Mouse (Mus musculus): Measurements from ENCODE around the gene Dupd1. TPM values are rescaled to one million over a fixed set of nuclear protein-coding genes. Genes with fewer than 3 reads are reported as not detected.

Gene Dupd1
- polyA plus RNA-seq, 1 experiment: 0.04 TPM

- no peak overlapping the region for H3ac ChIP-seq (ENCODE audit: control insufficient read depth, insufficient read length, low read depth)
- no peaks in the 10 kb centered on the region for H3K79me2 ChIP-seq (ENCODE audit: control insufficient read depth, insufficient read depth)
- H3K79me3 ChIP-seq (ENCODE audit: low read depth): no peaks in the 10 kb centered on the region
- no peaks in the 10 kb centered on the region for H3K36me3 ChIP-seq (ENCODE audit: control insufficient read depth, insufficient read depth)
- H3K4me3 ChIP-seq (ENCODE audit: insufficient read depth, poor library complexity, severe bottlenecking): no peak overlapping the region
- TF ChIP-seq USF1 (IDR thresholded peaks at IDR 0.05; ENCODE audit: low read depth) (no peak), CEBPB (IDR thresholded peaks at IDR 0.05; ENCODE audit: low read depth) (no peak), CTCF (IDR thresholded peaks at IDR 0.05; ENCODE audit: control insufficient read depth, insufficient read depth, insufficient read length) (no peak), FOSL1 (IDR thresholded peaks at IDR 0.05; ENCODE audit: insufficient read depth, low read length, poor library complexity, severe bottlenecking) (no peak), MAX (IDR thresholded peaks at IDR 0.05) (no peak), MYOD1 (IDR thresholded peaks at IDR 0.05; ENCODE audit: control insufficient read depth, insufficient read length, low read depth) (no peak), MYOG (IDR thresholded peaks at IDR 0.05; ENCODE audit: control insufficient read depth, extremely low read depth, insufficient read length) (no peak)
- H3K27me3 ChIP-seq (ENCODE audit: control insufficient read depth, insufficient read depth, insufficient read length): no peaks in the 10 kb centered on the region
These were observed 11.1 kb downstream of the Dupd1 start for GRCm38 (mm10) chr14:21703255-21703654.

GRCm38 (mm10) chr14:21702691-21703090 lies 11.7 kb downstream of the Dupd1 start:
- no peaks in the 10 kb centered on the region for H3K36me3 ChIP-seq (ENCODE audit: control insufficient read depth, insufficient read depth)
- no peak overlapping the region for H3ac ChIP-seq (ENCODE audit: control insufficient read depth, insufficient read length, low read depth)
- no peak overlapping the region for H3K4me3 ChIP-seq (ENCODE audit: insufficient read depth, poor library complexity, severe bottlenecking)
- H3K79me3 ChIP-seq (ENCODE audit: low read depth): no peaks in the 10 kb centered on the region
- no peak for TF ChIP-seq FOSL1 (IDR thresholded peaks at IDR 0.05; ENCODE audit: insufficient read depth, low read length, poor library complexity, severe bottlenecking)
- TF ChIP-seq MYOD1 (IDR thresholded peaks at IDR 0.05; ENCODE audit: control insufficient read depth, insufficient read length, low read depth): no peak
- TF ChIP-seq MAX (IDR thresholded peaks at IDR 0.05): no peak
- no peak for TF ChIP-seq CTCF (IDR thresholded peaks at IDR 0.05; ENCODE audit: control insufficient read depth, insufficient read depth, insufficient read length)
- no peak for TF ChIP-seq MYOG (IDR thresholded peaks at IDR 0.05; ENCODE audit: control insufficient read depth, extremely low read depth, insufficient read length)
- no peak for TF ChIP-seq USF1 (IDR thresholded peaks at IDR 0.05; ENCODE audit: low read depth)
- no peaks in the 10 kb centered on the region for H3K79me2 ChIP-seq (ENCODE audit: control insufficient read depth, insufficient read depth)
- H3K27me3 ChIP-seq (ENCODE audit: control insufficient read depth, insufficient read depth, insufficient read length): no peaks in the 10 kb centered on the region

GRCm38 (mm10) chr14:21696186-21696830 lies 18.1 kb downstream of the Dupd1 start:
- H3ac ChIP-seq (ENCODE audit: control insufficient read depth, insufficient read length, low read depth): no peak overlapping the region
- no peaks in the 10 kb centered on the region for H3K79me2 ChIP-seq (ENCODE audit: control insufficient read depth, insufficient read depth)
- H3K36me3 ChIP-seq (ENCODE audit: control insufficient read depth, insufficient read depth): no peaks in the 10 kb centered on the region
- no peak for TF ChIP-seq MYOD1 (IDR thresholded peaks at IDR 0.05; ENCODE audit: control insufficient read depth, insufficient read length, low read depth)
- TF ChIP-seq FOSL1 (IDR thresholded peaks at IDR 0.05; ENCODE audit: insufficient read depth, low read length, poor library complexity, severe bottlenecking): no peak
- no peak for TF ChIP-seq CEBPB (IDR thresholded peaks at IDR 0.05; ENCODE audit: low read depth)
- no peak for TF ChIP-seq MYOG (IDR thresholded peaks at IDR 0.05; ENCODE audit: control insufficient read depth, extremely low read depth, insufficient read length)
- no peak for TF ChIP-seq CTCF (IDR thresholded peaks at IDR 0.05; ENCODE audit: control insufficient read depth, insufficient read depth, insufficient read length)
- TF ChIP-seq MAX (IDR thresholded peaks at IDR 0.05): no peak
- TF ChIP-seq USF1 (IDR thresholded peaks at IDR 0.05; ENCODE audit: low read depth): no peak
- H3K79me3 ChIP-seq (ENCODE audit: low read depth): no peaks in the 10 kb centered on the region
- no peaks in the 10 kb centered on the region for H3K27me3 ChIP-seq (ENCODE audit: control insufficient read depth, insufficient read depth, insufficient read length)
- H3K4me3 ChIP-seq (ENCODE audit: insufficient read depth, poor library complexity, severe bottlenecking): no peak overlapping the region

GRCm38 (mm10) chr14:21695020-21695419 lies 19.4 kb downstream of the Dupd1 start:
- Histone ChIP-seq H3K79me2 (ENCODE audit: control insufficient read depth, insufficient read depth) (no peaks in the 10 kb centered on the region), H3K4me3 (ENCODE audit: insufficient read depth, poor library complexity, severe bottlenecking) (no peak overlapping the region), H3ac (ENCODE audit: control insufficient read depth, insufficient read length, low read depth) (no peak overlapping the region), H3K36me3 (ENCODE audit: control insufficient read depth, insufficient read depth) (no peaks in the 10 kb centered on the region), H3K27me3 (ENCODE audit: control insufficient read depth, insufficient read depth, insufficient read length) (no peaks in the 10 kb centered on the region), H3K79me3 (ENCODE audit: low read depth) (no peaks in the 10 kb centered on the region)
- TF ChIP-seq MYOG (IDR thresholded peaks at IDR 0.05; ENCODE audit: control insufficient read depth, extremely low read depth, insufficient read length): no peak
- TF ChIP-seq USF1 (IDR thresholded peaks at IDR 0.05; ENCODE audit: low read depth): no peak
- no peak for TF ChIP-seq MYOD1 (IDR thresholded peaks at IDR 0.05; ENCODE audit: control insufficient read depth, insufficient read length, low read depth)
- no peak for TF ChIP-seq CTCF (IDR thresholded peaks at IDR 0.05; ENCODE audit: control insufficient read depth, insufficient read depth, insufficient read length)
- TF ChIP-seq FOSL1 (IDR thresholded peaks at IDR 0.05; ENCODE audit: insufficient read depth, low read length, poor library complexity, severe bottlenecking): no peak
- no peak for TF ChIP-seq CEBPB (IDR thresholded peaks at IDR 0.05; ENCODE audit: low read depth)
- TF ChIP-seq MAX (IDR thresholded peaks at IDR 0.05): no peak

GRCm38 (mm10) chr14:21691070-21691469 lies 23.3 kb downstream of the Dupd1 start:
- no peak overlapping the region for H3K4me3 ChIP-seq (ENCODE audit: insufficient read depth, poor library complexity, severe bottlenecking)
- H3K27me3 ChIP-seq (ENCODE audit: control insufficient read depth, insufficient read depth, insufficient read length): no peaks in the 10 kb centered on the region
- no peaks in the 10 kb centered on the region for H3K79me3 ChIP-seq (ENCODE audit: low read depth)
- TF ChIP-seq MAX (IDR thresholded peaks at IDR 0.05) (no peak), CTCF (IDR thresholded peaks at IDR 0.05; ENCODE audit: control insufficient read depth, insufficient read depth, insufficient read length) (no peak), MYOG (IDR thresholded peaks at IDR 0.05; ENCODE audit: control insufficient read depth, extremely low read depth, insufficient read length) (no peak), MYOD1 (IDR thresholded peaks at IDR 0.05; ENCODE audit: control insufficient read depth, insufficient read length, low read depth) (no peak), FOSL1 (IDR thresholded peaks at IDR 0.05; ENCODE audit: insufficient read depth, low read length, poor library complexity, severe bottlenecking) (no peak), USF1 (IDR thresholded peaks at IDR 0.05; ENCODE audit: low read depth) (no peak), CEBPB (IDR thresholded peaks at IDR 0.05; ENCODE audit: low read depth) (no peak)
- no peaks in the 10 kb centered on the region for H3K79me2 ChIP-seq (ENCODE audit: control insufficient read depth, insufficient read depth)
- no peaks in the 10 kb centered on the region for H3K36me3 ChIP-seq (ENCODE audit: control insufficient read depth, insufficient read depth)
- H3ac ChIP-seq (ENCODE audit: control insufficient read depth, insufficient read length, low read depth): no peak overlapping the region

All from C2C12 (cell line).